Mouse (Mus musculus) liver, embryonic 14.5 days (tissue): Measurements from ENCODE around the gene Ren1. TPM values are rescaled to one million over a fixed set of nuclear protein-coding genes. Genes with fewer than 3 reads are reported as not detected.

Experiments
- ATAC-seq: fragments of 200-750 bp; cut with Nextera tagmentation; 2 replicates; pipeline ENCODE4 v1.8.0; 2017; ENCODE audit warnings: moderate number of reproducible peaks, mild to moderate bottlenecking, moderate library complexity; ENCODE audit not compliant: insufficient read depth
- DNase-seq, 3 experiments: peaks; one replicate each; pipeline ENCODE4 v3.0.0-alpha.2; 2012 to 2013; ENCODE audit warnings: low read depth in 3 of 3, low spot score in 3 of 3
- H3K27ac ChIP-seq: fragments of 300-500 bp; sonication (generic); 2 replicates; pipeline ENCODE4 v1.5.1; 2014; ENCODE audit warnings: moderate library complexity, mild to moderate bottlenecking, control low read depth, inconsistent platforms
- H3K27me3 ChIP-seq: fragments of 300-500 bp; sonication (generic); 2 replicates; pipeline ENCODE4 v1.6.1; 2014; ENCODE audit warnings: mild to moderate bottlenecking, low read length, moderate library complexity; ENCODE audit not compliant: control insufficient read depth, insufficient read depth
- H3K36me3 ChIP-seq: fragments of 300-500 bp; sonication (generic); replicated peaks from 2 replicates; pipeline ENCODE4 v1.6.1; 2014; ENCODE audit warnings: low read depth; ENCODE audit not compliant: control insufficient read depth, insufficient read depth
- H3K4me1 ChIP-seq, 2 experiments: fragments of 200-500 bp in 1 of 2; fragments of 300-500 bp in 1 of 2; sonication (generic) in 1 of 2; replicated peaks; 2 replicates each; pipeline ENCODE4 v1.6.1; 2012 to 2014; ENCODE audit warnings: antibody characterized with exemption in 1 of 2, inconsistent platforms in 1 of 2, low read length in 1 of 2; ENCODE audit not compliant: control insufficient read depth in 2 of 2, insufficient read depth in 2 of 2
- H3K4me2 ChIP-seq: fragments of 300-500 bp; sonication (generic); 2 replicates; pipeline ENCODE4 v1.6.1; 2014; ENCODE audit warnings: low read depth, mild to moderate bottlenecking, control low read depth, moderate library complexity
- H3K4me3 ChIP-seq, 2 experiments: fragments of 200-500 bp in 1 of 2; fragments of 300-500 bp in 1 of 2; sonication (generic) in 1 of 2; 2 replicates each; pipeline ENCODE4 v1.5.1; 2012 to 2014; ENCODE audit warnings: low read depth in 2 of 2, low read length in 2 of 2, mild to moderate bottlenecking in 2 of 2, control low read depth in 1 of 2, inconsistent platforms in 1 of 2, moderate library complexity in 1 of 2; ENCODE audit not compliant: insufficient read depth in 1 of 2
- H3K9ac ChIP-seq: fragments of 300-500 bp; sonication (generic); replicated peaks from 2 replicates; pipeline ENCODE4 v1.6.1; 2014; ENCODE audit warnings: mild to moderate bottlenecking, control low read depth, moderate library complexity
- H3K9me3 ChIP-seq: fragments of 300-500 bp; sonication (generic); 2 replicates; pipeline ENCODE4 v1.6.1; 2016; ENCODE audit warnings: low read length, mixed read lengths; ENCODE audit not compliant: control insufficient read depth
- CTCF ChIP-seq: IDR thresholded peaks from 2 replicates; pipeline ENCODE4 v1.5.1; 2016; ENCODE audit warnings: antibody characterized with exemption, low read depth, control low read depth
- EP300 ChIP-seq: IDR thresholded peaks from 2 replicates; pipeline ENCODE4 v1.6.1; 2016; ENCODE audit warnings: antibody characterized with exemption, low read depth
- WGBS: fragments of 180-500 bp; shearing (Covaris S2); extraction: QIAGEN DNeasy Blood & Tissue Kit; methylation state at CpG from one replicate; pipeline ENCODE4 v1.1.7; 2014; ENCODE audit not compliant: insufficient replicate concordance; 5-methylcytosine and 5-hydroxymethylcytosine counted together
- polyA plus RNA-seq, 2 experiments: library from polyadenylated mRNA; depleted of rRNA in 1 of 2; stranded (reverse) in 1 of 2; unstranded in 1 of 2; fragments of >200 nt; fragmentation: Nextera tagmentation in 1 of 2; extraction: Ambion mirVana in 1 of 2; gene quantifications; 2 replicates each; pipeline versions ENCODE4 v1.2.1 to v1.2.3; 2012 to 2014

The Ren1 gene
- polyA plus RNA-seq, 2 experiments = 0.50 to 0.57 TPM

DNA sequence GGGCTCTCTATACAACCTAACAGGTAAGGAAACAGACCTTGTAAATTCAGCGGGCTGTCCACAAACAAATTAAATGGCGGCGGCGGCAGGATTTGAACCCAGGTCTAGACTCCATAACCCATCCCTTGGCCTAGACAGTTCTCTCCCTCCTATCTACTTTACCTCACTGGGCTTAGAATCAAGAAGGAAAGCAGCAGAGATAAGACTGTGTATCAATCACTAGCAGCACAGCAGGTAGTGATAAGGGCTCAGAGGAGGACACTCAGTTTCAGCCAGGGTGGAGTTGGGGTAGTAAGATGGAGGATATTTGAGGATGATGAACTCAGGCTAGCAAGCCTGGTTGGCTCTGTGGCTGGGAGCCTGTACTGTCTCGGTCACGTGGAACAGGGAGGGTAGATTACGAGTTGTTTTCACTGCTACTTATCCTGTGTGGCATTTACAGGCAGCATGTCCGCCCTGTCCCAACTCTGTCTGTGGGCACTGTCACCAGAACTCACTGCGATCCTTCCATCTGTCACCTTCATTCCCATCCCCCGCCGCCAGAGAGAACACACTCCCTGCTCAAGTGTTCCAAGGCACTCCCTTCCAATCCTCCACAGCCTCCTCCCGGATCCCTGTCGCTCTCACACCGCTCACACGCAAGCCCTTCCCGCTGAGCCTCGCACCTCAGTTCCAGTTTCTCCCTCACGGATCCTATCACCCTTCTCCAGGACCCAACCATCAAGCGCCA, 37.4 kb downstream of the Ren1 start:
- 68% methylated on average over 19 of the region's 19 CpGs for WGBS
- H3K27ac ChIP-seq = no peak overlapping the region
- no peak overlapping the region for H3K4me3 ChIP-seq
- ATAC-seq = no peak
- peaks cover 0 to 3% of the 10 kb centered on the region in 2 experiments; a peak in 1 of 4 replicates for H3K4me1 ChIP-seq
- no peaks in the 10 kb centered on the region for H3K9me3 ChIP-seq
- TF ChIP-seq CTCF = no peak
- DNase-seq = no peak
- no peaks in the 10 kb centered on the region for H3K36me3 ChIP-seq
- no peaks in the 10 kb centered on the region for H3K27me3 ChIP-seq
- H3K4me2 ChIP-seq = no peak overlapping the region
- H3K9ac ChIP-seq = no peak overlapping the region

DNA sequence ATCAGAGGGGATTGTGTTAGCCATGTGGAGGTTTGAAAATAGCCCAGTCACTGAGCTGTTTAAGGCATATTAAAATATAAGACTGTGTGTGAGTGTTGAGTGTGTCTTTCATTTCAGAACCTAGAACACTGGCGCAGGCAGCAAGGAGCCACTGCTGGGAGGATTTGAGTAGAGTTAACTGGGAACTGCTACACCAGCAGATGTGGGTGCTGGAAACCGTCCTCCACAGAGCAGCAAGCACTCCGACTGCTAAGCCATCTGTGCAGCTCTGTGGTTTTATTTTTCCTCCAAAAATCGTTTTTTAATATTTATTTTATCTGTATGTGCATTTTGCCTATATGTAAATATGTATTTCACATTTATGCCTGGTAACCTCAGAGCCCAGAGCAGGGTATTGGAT, 44.4 kb downstream of the Ren1 start:
- no peaks in the 10 kb centered on the region for H3K9me3 ChIP-seq
- ATAC-seq = no peak
- TF ChIP-seq EP300 = no peak
- no peak for TF ChIP-seq CTCF
- H3K36me3 ChIP-seq = no peaks in the 10 kb centered on the region
- H3K4me3 ChIP-seq = no peak overlapping the region
- no peak for DNase-seq
- no peak overlapping the region for H3K4me2 ChIP-seq
- H3K9ac ChIP-seq = no peak overlapping the region
- H3K4me1 ChIP-seq = no peaks in the 10 kb centered on the region
- 53% methylated on average over 4 of the region's 4 CpGs for WGBS
- no peak overlapping the region for H3K27ac ChIP-seq
- no peaks in the 10 kb centered on the region for H3K27me3 ChIP-seq

DNA sequence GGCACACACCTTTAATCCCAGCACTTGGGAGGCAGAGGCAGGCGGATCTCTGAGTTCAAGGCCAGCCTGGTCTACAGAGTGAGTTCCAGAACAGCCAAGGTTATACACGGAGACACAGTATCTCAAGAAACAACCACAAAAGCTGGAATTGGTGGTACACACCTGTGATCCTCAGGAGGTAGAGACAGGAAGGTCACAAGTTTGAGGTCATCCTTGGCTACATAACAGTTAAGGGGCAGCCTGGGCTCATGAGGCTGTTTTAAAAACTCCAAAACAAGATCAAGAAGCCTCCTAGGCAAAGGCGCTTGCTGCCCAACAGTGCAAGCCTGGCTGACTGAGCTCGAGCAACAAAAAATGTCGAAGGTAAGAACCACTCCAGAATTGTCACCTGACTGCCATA, 46.4 kb downstream of the Ren1 start:
- DNase-seq = no peak
- ATAC-seq = no peak
- no peaks in the 10 kb centered on the region for H3K4me1 ChIP-seq
- H3K9me3 ChIP-seq = no peaks in the 10 kb centered on the region
- TF ChIP-seq CTCF (no peak), EP300 (no peak)
- no peak overlapping the region for H3K4me3 ChIP-seq
- H3K36me3 ChIP-seq = no peaks in the 10 kb centered on the region
- no peak overlapping the region for H3K9ac ChIP-seq
- no peaks in the 10 kb centered on the region for H3K27me3 ChIP-seq
- WGBS = 61% methylated on average over 5 of the region's 5 CpGs
- no peak overlapping the region for H3K27ac ChIP-seq
- no peak overlapping the region for H3K4me2 ChIP-seq

DNA sequence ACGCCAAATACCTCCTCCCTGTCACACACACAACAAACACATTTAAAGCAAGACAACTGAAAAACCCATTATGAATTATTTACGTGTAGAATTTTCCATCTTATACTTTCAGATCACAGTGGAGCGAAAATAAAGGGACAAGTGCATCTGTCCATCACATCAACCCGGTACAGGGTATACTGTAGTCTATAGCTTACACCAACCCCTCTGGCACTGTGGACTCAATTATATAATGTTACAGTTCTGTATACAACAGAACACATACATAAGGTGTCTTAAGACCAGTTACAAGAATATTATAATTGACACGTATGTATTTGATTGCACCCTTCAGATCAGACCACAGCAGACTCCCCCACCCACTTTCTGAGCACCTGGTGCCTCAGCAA, 46.8 kb downstream of the Ren1 start:
- H3K27me3 ChIP-seq = no peaks in the 10 kb centered on the region
- DNase-seq (no peak), ATAC-seq (no peak)
- no peaks in the 10 kb centered on the region for H3K36me3 ChIP-seq
- H3K9ac ChIP-seq = no peak overlapping the region
- H3K9me3 ChIP-seq = no peaks in the 10 kb centered on the region
- H3K4me2 ChIP-seq = no peak overlapping the region
- H3K4me1 ChIP-seq = no peaks in the 10 kb centered on the region
- TF ChIP-seq EP300 (no peak), CTCF (no peak)
- 61% methylated on average over 5 of the region's 5 CpGs for WGBS
- no peak overlapping the region for H3K4me3 ChIP-seq
- H3K27ac ChIP-seq = no peak overlapping the region

DNA sequence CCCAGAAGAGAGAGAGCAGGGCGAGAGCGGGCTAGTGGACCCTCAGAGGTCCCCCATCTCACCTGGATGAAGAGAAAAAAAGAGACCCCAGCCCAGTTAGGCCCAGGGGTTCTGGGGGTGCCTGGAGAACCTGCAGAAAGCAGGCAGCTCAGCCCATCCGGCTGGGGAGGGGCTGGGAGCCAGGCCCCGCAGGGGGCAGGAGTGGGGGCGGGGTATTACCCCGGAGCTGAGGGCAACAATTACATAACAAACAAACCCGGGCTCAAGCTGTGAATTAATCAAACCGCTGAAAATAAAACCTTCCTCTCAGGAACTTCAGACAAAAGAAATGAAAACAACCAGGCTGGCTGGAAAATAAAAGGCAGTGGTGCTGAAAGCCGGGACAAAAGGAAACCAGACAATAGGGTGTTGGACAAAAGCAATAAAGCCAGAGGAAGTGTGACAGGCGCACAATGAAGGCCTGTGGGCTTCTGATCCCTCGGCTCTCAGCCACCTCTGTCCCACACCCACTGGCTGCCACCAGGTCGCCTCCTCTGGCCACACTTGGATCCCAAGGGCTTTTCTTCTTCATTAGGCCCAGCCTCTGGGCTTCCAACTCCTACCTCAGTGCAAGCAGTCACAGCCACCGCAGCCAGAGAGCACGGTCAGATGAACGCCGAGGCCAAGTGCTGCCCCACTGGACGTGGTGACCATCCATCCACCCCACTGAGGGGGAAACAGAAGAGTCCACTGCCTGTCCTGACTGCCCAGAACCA, 47.4 kb downstream of the Ren1 start:
- no peak overlapping the region for H3K9ac ChIP-seq
- ATAC-seq = no peak
- H3K9me3 ChIP-seq = no peaks in the 10 kb centered on the region
- no peak for DNase-seq
- H3K4me3 ChIP-seq = no peak overlapping the region
- H3K4me2 ChIP-seq = no peak overlapping the region
- TF ChIP-seq CTCF (no peak), EP300 (no peak)
- H3K27ac ChIP-seq = no peak overlapping the region
- WGBS = 37% methylated on average over 17 of the region's 17 CpGs
- H3K27me3 ChIP-seq = no peaks in the 10 kb centered on the region
- no peaks in the 10 kb centered on the region for H3K4me1 ChIP-seq
- no peaks in the 10 kb centered on the region for H3K36me3 ChIP-seq
